Mouse (Mus musculus): ENCODE data around the gene Lhfpl5.

The Lhfpl5 gene

DNA sequence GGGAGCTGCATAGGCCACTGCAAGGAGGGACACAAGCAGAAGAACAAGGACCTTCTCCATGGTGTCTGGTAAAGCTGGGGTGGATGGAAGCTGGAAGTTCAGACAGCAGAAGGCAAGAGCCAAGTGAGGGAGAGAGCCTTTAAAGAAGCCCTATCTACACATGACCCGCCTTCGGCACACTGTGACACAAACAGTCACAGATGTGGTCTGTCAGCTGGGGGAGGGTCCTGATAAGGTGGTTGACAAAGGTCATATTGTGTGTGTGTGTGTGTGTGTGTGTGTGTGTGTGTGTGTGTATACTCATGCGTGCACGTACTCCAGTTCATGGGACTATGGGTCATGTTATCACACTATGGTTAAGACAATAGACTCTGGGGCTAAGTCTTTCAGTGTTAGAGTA is 14.8 kb upstream of the Lhfpl5 start, which contains the start of gene Clps:
Gene Clps, minus strand, starts transcription at position 169 of the 400 bp plus-strand sequence.
- TF ChIP-seq GATA4 (IDR thresholded peaks at IDR 0.05; ENCODE audit: insufficient replicate concordance, low read length), result no peak

DNA sequence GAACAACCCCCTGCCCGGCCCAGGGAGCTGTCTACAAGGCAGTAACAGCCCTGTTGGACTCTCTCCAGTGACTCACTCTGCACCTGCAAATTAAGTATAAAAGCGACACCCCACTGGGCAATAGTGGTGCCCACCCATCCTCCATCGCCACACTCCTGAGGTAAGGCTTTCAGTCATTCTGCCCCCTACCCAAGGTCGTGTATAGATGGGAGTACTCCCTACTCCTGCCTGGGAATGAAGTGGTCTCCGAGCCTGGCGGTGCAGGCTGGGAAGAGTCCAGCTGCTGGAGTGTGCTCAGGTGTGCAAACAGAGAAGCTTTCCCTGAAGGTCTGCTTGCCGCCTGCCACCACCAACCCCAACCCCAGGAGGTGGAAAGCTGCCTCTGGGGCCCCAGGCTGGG is 13.8 kb upstream of the Lhfpl5 start:
- no peak for TF ChIP-seq GATA4 (IDR thresholded peaks at IDR 0.05; ENCODE audit: insufficient replicate concordance, low read length)

DNA sequence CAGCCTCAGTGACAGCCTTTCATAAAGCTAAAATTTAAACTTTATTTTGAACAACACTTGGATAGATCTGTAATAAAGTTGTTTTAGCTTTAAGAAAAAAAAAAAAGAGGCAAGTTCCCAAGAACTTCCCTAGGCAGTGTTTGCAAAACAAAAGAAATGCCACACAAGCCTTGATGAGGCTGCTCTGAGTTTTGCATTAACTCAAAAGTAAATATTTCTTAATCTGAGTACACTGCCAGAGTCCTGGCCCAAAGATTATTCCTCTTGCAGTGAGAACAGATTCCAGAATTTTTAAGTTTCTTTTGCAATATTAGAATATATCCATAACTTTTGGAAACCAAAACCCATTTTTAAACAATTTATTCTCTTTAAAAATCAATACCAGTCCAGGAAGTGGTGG is 10.3 kb upstream of the Lhfpl5 start:
- no peak for TF ChIP-seq GATA4 (IDR thresholded peaks at IDR 0.05; ENCODE audit: insufficient replicate concordance, low read length)

DNA sequence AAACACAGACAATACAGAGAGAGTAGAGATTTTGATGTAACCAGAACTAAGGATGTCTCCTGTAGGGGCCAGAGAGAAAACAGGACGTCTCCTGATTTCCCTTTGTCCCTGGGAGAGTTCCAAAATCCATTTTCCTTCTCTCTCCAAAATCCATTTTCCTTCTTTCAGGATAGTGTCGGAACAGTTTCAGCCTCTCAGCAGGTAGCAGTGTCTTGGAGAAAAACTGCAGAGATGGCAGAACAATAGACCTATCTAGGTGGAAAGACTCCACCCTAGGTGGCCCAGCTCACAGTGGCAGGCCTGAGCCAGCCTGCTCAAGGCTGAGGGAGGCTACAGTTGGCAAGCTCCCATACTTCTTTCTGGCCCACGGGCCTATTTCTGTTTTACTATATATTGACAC is 7.9 kb upstream of the Lhfpl5 start:
- TF ChIP-seq GATA4 (IDR thresholded peaks at IDR 0.05; ENCODE audit: insufficient replicate concordance, low read length), result no peak

DNA sequence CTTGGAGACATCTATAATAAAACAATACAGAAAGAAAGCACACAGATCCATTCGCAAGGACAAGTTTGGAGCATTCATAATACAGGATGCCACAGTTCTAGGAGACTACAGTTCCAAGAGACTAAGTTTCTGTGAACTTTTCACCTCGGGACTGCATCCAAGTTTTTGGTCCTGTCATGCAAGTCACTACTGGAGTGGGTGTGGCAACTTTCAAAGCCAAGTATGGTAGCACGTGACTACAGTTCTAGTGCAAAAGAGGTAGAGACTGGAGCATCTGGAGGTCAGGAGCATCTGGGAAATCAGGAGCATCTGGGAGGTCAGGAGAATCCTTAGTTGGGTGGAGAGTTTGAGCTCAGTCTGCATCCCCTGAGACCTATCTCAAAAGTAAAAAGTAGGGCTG is 3.6 kb upstream of the Lhfpl5 start:
- no peak for TF ChIP-seq GATA4 (IDR thresholded peaks at IDR 0.05; ENCODE audit: insufficient replicate concordance, low read length)

DNA sequence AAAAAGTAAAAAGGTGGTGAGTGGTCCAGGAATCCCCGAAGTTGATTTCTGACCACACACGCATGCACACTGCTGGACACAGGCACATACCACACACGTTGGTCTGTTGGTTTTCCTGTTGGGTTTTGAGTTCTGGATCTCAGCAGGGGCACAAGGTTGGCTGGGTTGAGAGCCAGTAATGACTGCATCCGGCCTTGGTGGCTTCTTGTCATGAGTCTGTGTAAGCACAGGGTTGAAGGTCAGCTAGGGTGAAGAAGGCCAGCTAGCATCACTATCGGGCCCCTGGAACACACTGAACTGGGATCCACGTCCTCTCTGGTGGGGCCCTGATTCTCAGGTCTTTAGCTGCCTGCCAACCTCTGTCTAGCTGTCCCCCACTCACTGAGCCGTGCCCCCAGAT is 2.9 kb upstream of the Lhfpl5 start:
- no peak for TF ChIP-seq GATA4 (IDR thresholded peaks at IDR 0.05; ENCODE audit: insufficient replicate concordance, low read length)

DNA sequence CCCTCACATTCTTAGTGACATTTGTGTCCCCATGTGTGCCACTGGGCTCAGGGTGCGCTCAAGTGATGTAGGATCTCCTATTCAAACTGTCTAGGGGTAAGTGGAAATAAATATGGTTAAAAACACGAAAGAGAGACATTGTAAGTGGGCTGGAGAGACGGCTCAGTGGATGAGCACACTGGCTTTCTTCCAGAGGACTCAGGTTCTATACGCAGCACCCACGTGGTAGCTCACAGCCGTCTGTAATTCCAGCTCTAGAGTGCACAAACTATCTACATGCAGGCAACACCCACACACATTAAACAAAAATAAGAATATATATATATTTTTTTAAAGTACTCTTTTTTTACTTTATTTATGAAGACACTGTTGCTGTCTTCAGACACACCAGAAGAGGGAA is 2.5 kb upstream of the Lhfpl5 start:
- TF ChIP-seq GATA4 (IDR thresholded peaks at IDR 0.05; ENCODE audit: insufficient replicate concordance, low read length), result no peak

DNA sequence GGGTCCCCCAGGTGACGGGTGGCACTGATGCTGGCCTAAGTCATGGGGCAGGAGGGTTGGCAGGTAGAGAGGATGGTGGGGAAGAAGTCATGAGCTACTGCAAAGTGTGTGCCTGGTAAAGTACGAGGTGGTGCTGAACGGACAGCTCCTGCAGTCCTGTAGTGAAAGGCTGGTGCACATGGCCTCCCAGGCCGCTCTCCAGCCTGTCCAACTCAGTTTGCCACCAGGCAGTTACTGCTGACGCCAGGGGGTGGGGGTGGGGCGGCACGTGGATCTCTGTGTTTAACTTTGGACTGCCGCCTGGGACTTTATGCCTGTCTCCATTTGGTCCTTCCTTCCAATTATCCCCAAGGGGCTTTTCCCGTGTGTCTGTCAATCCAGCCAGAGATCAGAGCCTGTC is 5.0 kb downstream of the Lhfpl5 start:
- TF ChIP-seq GATA4 (IDR thresholded peaks at IDR 0.05; ENCODE audit: insufficient replicate concordance, low read length), result no peak

DNA sequence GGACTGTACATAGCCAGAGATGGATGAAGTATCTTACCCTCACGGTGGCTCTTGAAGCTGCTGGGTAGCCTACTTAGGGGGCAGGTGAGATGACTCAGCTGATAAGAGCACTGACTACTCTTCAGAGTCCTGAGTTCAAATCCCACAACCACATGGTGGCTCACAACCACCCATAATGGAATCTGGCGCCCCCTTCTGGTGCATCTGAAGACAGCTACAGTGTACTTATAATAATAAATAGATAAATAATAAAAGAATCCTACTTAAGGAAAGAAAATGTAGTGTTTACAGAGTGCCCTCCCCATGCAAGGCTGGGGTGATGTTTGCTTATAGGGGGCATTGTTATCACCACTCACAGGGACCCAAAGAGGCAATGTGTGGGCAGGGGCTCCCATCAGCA is 5.6 kb downstream of the Lhfpl5 start:
- no peak for TF ChIP-seq GATA4 (IDR thresholded peaks at IDR 0.05; ENCODE audit: insufficient replicate concordance, low read length)

DNA sequence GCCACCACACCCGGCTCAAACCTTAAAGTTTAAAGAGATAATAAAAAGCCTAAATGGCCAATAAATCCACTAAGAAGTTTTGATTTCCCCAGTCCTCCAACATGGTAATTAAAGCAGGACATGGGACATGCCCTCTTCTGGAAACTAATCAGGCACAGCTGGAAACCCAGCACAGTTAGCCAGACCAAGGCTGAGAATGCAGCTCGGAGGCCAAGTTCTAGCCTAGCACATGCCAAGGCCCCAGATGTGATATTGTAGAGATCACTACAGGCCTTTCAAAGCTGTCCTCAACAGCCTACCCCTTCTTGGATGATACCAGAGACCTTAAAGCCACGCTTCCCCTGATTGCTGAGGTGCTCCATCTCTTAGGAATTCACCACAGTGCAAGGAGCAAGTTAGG is 11.1 kb downstream of the Lhfpl5 start:
- no peak for TF ChIP-seq GATA4 (IDR thresholded peaks at IDR 0.05; ENCODE audit: insufficient replicate concordance, low read length)

DNA sequence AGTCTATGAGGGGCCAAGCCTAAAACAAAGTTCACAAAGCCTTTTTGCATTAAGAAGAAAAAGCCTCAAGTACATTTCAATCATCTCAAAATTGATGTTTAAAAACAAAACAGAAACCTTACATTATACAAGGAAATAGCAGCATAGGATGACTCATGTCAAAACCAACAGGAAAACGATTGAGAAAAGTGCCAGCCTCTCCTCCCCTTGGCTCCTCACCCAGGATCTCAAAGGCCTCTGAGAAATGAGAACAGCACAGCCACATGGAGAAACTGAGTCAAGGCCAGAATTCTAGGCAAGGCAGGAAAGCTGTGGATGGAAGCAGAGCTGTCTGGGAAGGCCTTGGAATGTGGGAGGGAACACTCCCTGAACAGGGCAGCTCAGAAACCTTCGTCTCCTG is 13.2 kb downstream of the Lhfpl5 start:
- no peak for TF ChIP-seq GATA4 (IDR thresholded peaks at IDR 0.05; ENCODE audit: insufficient replicate concordance, low read length)

DNA sequence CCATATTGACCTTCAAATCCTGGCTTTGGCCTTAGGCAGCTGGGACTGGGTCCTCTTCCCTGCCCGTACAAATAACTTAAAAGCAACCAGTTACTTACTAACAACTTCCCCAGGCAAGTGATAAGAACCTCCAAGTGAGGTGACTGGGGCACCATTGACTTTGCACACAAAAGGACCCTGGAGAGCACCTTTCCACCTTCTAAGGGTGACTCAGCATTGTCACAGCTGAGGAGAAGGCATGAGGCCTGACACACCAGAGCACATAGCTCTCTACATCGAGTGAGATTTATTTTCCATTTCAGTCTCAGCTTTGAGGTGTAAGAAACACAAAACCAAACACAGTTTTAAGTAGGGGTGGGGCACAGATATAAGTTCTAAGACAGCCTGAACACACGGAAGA is 15.2 kb downstream of the Lhfpl5 start:
- no peak for TF ChIP-seq GATA4 (IDR thresholded peaks at IDR 0.05; ENCODE audit: insufficient replicate concordance, low read length)

DNA sequence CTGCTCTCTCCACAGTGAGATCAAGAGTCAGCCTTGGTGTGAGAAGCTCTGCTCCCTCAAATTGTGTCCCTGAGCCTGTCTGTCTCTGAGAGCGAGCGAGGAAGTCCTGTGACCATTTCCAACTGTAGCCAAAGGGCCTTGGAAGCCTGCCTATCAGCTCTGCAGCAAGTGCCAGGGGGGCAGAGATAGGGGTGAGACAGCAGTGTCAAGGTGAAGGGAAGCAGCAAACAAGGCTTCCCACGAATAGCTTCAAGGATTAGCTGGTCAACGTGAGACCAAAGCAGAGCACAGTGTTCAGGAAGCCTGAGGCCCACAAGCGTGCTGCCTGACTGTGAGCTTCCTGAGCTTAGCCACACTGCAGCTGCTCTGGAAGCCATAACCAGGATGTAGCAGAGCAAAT is 16.0 kb downstream of the Lhfpl5 start:
- peak; percentile 65; the same call in 1 of the 2 replicates for TF ChIP-seq GATA4 (IDR thresholded peaks at IDR 0.05; ENCODE audit: insufficient replicate concordance, low read length)

DNA sequence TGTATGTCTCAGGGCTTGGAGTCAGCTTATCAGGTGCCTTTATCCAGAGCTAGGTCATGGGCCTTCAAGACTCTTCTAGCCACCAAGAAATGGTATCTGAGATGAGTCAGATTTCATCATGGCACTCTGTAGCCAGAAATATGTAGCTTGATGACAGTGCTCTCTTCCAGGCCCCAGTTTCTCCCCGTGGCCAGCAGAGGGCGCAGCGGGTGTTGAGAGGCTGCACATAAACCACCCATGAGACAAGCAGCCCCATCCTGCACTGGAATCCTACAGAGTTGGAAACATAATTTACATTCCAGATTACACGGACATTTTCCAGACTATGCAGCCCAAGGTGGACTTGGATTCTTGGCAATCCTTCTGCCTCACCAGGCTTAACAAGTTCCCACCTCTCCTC is 17.6 kb downstream of the Lhfpl5 start:
- no peak for TF ChIP-seq GATA4 (IDR thresholded peaks at IDR 0.05; ENCODE audit: insufficient replicate concordance, low read length)

DNA sequence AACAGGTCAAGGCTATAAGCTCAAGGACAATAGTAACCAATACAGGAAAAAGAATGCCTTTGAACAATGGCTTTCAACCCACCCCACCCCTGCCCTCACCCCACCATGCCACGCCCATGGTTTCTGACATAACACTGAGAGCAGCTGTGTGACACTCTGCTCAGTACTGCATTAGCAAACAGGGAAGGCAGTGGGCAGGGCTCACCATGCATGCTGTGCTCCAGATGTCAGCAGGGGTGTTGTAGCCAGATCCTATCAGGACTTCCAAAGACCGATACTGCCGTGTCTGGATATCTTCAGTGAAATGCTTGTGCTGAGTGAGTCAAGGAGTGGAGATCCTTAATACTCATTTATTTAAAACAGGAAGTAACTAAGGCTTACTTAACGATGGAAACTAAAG is 18.5 kb downstream of the Lhfpl5 start:
- TF ChIP-seq GATA4 (IDR thresholded peaks at IDR 0.05; ENCODE audit: insufficient replicate concordance, low read length), result no peak

DNA sequence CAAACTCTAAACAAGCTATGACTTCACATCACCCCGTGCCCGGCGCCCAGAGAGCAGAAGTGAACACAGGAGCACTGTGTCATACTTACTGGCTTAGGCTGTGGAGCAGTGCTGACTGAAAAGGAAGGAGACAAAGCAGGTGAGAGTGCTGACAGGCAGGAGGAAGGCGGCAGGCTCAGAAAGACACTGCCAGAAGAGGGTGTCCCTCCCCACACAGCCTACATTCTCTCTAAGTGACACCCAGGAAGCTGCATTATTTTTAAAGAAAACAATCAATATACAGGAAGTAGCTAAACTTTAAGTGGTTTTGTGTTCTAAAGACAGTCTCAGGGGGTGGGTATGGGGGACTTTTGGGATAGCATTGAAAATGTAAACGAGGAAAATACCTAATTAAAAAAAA is 25.3 kb downstream of the Lhfpl5 start:
- TF ChIP-seq GATA4 (IDR thresholded peaks at IDR 0.05; ENCODE audit: insufficient replicate concordance, low read length), result no peak

DNA sequence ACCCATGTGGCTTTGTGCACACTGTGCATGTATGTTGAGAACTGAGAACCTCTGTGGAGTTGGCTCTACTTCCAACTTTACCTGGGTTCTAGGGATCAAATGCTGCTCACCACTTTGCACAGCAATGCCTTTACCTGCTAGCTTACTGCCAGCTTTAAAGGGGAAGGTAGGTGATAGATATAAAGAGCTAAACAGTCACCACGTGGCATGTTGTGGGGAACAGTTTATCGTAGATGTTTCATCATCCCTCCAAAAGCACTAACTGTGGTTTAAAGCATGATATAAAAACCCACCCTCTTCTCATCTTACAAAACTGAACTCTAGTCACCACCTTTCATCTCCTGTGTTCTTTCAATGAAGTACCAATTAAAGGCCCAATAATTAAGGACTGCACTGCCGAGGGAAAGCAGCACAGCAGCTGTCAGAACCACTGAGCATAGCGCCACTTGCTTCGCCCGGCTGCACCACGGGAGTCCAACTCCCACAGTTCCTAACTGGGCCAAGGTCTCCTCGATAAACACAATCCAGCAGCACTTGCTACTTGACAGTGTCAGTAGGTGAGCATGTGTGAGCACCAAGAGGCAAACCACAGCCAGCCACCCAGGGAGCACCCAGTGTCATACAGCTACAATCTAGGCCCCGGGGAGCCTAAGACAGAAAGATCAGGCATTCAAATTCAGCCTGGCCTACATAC is 26.3 kb downstream of the Lhfpl5 start:
- TF ChIP-seq GATA4 (IDR thresholded peaks at IDR 0.05; ENCODE audit: insufficient replicate concordance, low read length), result no peak
